Mouse (Mus musculus) CH12.LX (cell line): ENCODE results near the gene Fndc5. TPM values are rescaled to one million over a fixed set of nuclear protein-coding genes. Genes with fewer than 3 reads are reported as not detected.

Experiments used
- DNase-seq: peaks from one replicate; pipeline ENCODE4 v3.0.0-alpha.2; 2013; ENCODE audit errors: extremely low read depth
- H3K27ac ChIP-seq: 2 replicates; pipeline ENCODE4 v1.5.1; 2012; ENCODE audit warnings: low read depth, mild to moderate bottlenecking, control low read depth, moderate library complexity; ENCODE audit not compliant: insufficient read depth
- H3K27me3 ChIP-seq: replicated peaks from 2 replicates; pipeline ENCODE3; 2012; ENCODE audit warnings: inconsistent platforms
- H3K36me3 ChIP-seq, 2 experiments: replicated peaks in 1 of 2; 2 replicates each; pipeline versions ENCODE3 to v1.6.1; 2012; ENCODE audit warnings: inconsistent platforms in 1 of 2, low read length in 1 of 2, mild to moderate bottlenecking in 1 of 2, mixed read lengths in 1 of 2, moderate library complexity in 1 of 2; ENCODE audit not compliant: control insufficient read depth in 1 of 2, insufficient read depth in 1 of 2
- H3K4me1 ChIP-seq, 2 experiments: 2 replicates each; pipeline ENCODE4 v1.6.1; 2012; ENCODE audit warnings: inconsistent platforms in 1 of 2, moderate library complexity in 1 of 2; ENCODE audit not compliant: insufficient read depth in 2 of 2, control insufficient read depth in 1 of 2
- H3K4me2 ChIP-seq: 2 replicates; pipeline ENCODE4 v1.6.1; 2012; ENCODE audit warnings: low read depth, mild to moderate bottlenecking, control low read depth; ENCODE audit not compliant: poor library complexity, insufficient read depth, severe bottlenecking
- H3K4me3 ChIP-seq, 3 experiments: fragments of 150-350 bp in 1 of 3; sonication (generic) in 1 of 3; replicated peaks in 1 of 3; 2 replicates each; pipeline versions ENCODE3 to v1.5.1; 2011 to 2012; ENCODE audit warnings: low read depth in 2 of 3, low read length in 2 of 3, mild to moderate bottlenecking in 2 of 3, moderate library complexity in 2 of 3, control low read depth in 1 of 3, improper control_type of control experiment in 1 of 3, inconsistent platforms in 1 of 3, mixed read lengths in 1 of 3; ENCODE audit not compliant: poor library complexity in 1 of 3
- H3K79me2 ChIP-seq: replicated peaks from 2 replicates; pipeline ENCODE4 v1.6.1; 2012; ENCODE audit warnings: mild to moderate bottlenecking, moderate library complexity; ENCODE audit not compliant: control insufficient read depth, poor library complexity, insufficient read depth, severe bottlenecking; ENCODE audit errors: extremely low read depth
- H3K9ac ChIP-seq: 2 replicates; pipeline ENCODE4 v1.6.1; 2012; ENCODE audit warnings: low read depth, mild to moderate bottlenecking, control low read depth, moderate library complexity; ENCODE audit not compliant: insufficient read depth
- H3K9me3 ChIP-seq: replicated peaks from 2 replicates; pipeline ENCODE3; 2012; ENCODE audit warnings: low read length, inconsistent platforms, mixed read lengths
- CTCF ChIP-seq, 2 experiments: IDR thresholded peaks in 1 of 2; conservative IDR thresholded peaks in 1 of 2; 2 replicates each; pipeline ENCODE4 v1.5.1; 2011 to 2012; ENCODE audit warnings: low read depth in 2 of 2, low read length in 2 of 2, improper control_type of control experiment in 1 of 2, inconsistent platforms in 1 of 2, mild to moderate bottlenecking in 1 of 2, moderate library complexity in 1 of 2
- E2F4 ChIP-seq: IDR thresholded peaks from 2 replicates; pipeline ENCODE4 v1.6.1; 2011; ENCODE audit warnings: low read depth, low read length, improper control_type of control experiment; ENCODE audit not compliant: insufficient replicate concordance
- EP300 ChIP-seq: IDR thresholded peaks from 2 replicates; pipeline ENCODE4 v1.6.1; 2011; ENCODE audit warnings: low read length, improper control_type of control experiment
- ETS1 ChIP-seq: conservative IDR thresholded peaks from 2 replicates; pipeline ENCODE4 v1.6.1; 2012; ENCODE audit warnings: low read depth, mild to moderate bottlenecking, inconsistent platforms, low read length, improper control_type of control experiment, moderate library complexity
- MEF2A ChIP-seq: IDR thresholded peaks from 2 replicates; pipeline ENCODE4 v1.6.1; 2014; ENCODE audit warnings: low read depth, mild to moderate bottlenecking, inconsistent platforms, low read length, improper control_type of control experiment, borderline replicate concordance
- NRF1 ChIP-seq: IDR thresholded peaks from 2 replicates; pipeline ENCODE4 v1.6.1; 2014; ENCODE audit warnings: low read depth, mild to moderate bottlenecking, inconsistent platforms, low read length, improper control_type of control experiment, moderate library complexity
- RCOR1 ChIP-seq: conservative IDR thresholded peaks from 2 replicates; pipeline ENCODE4 v1.6.1; 2012; ENCODE audit warnings: low read depth, mild to moderate bottlenecking, inconsistent platforms, low read length, improper control_type of control experiment
- TCF12 ChIP-seq: IDR thresholded peaks from 2 replicates; pipeline ENCODE4 v1.6.1; 2014; ENCODE audit warnings: low read depth, mild to moderate bottlenecking, inconsistent platforms, low read length, improper control_type of control experiment
- UBTF ChIP-seq: IDR thresholded peaks from 2 replicates; pipeline ENCODE4 v1.6.1; 2012; ENCODE audit warnings: low read depth, mild to moderate bottlenecking, inconsistent platforms, low read length, improper control_type of control experiment, moderate library complexity
- USF2 ChIP-seq: conservative IDR thresholded peaks from 2 replicates; pipeline ENCODE4 v1.6.1; 2011; ENCODE audit warnings: low read depth, low read length, improper control_type of control experiment
- ZMIZ1 ChIP-seq: IDR thresholded peaks from 2 replicates; pipeline ENCODE4 v1.6.1; 2012; ENCODE audit warnings: low read depth, mild to moderate bottlenecking, inconsistent platforms, low read length, improper control_type of control experiment
- dilution Hi-C: fragments of 300-500 bp; cut with MboI; formaldehyde crosslinking; loops from 2 replicates; pipeline ENCODE4 v1.14.3; 2020; ENCODE audit warnings: low sequenced_read_pairs; ENCODE audit not compliant: extremely low pct_unique_long_range_greater_than_20kb, extremely low pct_ligation_motif_present
- in situ Hi-C: fragments of 300-500 bp; cut with MboI; formaldehyde crosslinking; loops from 3 replicates; pipeline ENCODE4 v1.14.3; 2019; ENCODE audit warnings: low sequenced_read_pairs, low pct_ligation_motif_present, low pct_unique_long_range_greater_than_20kb, mixed read lengths
- polyA plus RNA-seq: library from polyadenylated mRNA; unstranded; fragments of >175 nt; gene quantifications from 2 replicates; pipeline ENCODE4 v1.2.1, GENCODE M21; 2012; ENCODE audit warnings: low read depth; ENCODE audit not compliant: insufficient read length
- total RNA-seq, 2 experiments: library from RNA; depleted of rRNA; stranded (reverse); fragments of 300-350 nt in 1 of 2; fragments of >200 nt in 1 of 2; gene quantifications; 2 replicates each; pipeline ENCODE4 v1.2.3; 2012 to 2014

The Fndc5 gene
- total and polyA plus RNA-seq, 3 experiments, result 0.17 to 0.33 TPM; not detected in 1

GRCm38 (mm10) chr4:129095276-129095675 lies 41.5 kb upstream of the Fndc5 start:
- dilution Hi-C loops, result no loop called here
- no peak for DNase-seq

GRCm38 (mm10) chr4:129097006-129097405 lies 39.8 kb upstream of the Fndc5 start:
- dilution Hi-C loops, result no loop called here

More at GRCm38 (mm10) chr4:129095276-129095675, 41.5 kb upstream of the Fndc5 start:
- H3K4me2 ChIP-seq, result no peak overlapping the region
- TF ChIP-seq NRF1 (peak; percentile 40), ETS1 (no peak), USF2 (no peak), UBTF (no peak)
- H3K79me2 ChIP-seq, result no peaks in the 10 kb centered on the region
- peaks cover 6% of the 10 kb centered on the region for H3K9me3 ChIP-seq
- no peak overlapping the region for H3K27ac ChIP-seq
- in situ Hi-C loops, result no loop called here
- H3K27me3 ChIP-seq, result peaks cover 15% of the 10 kb centered on the region
- no peaks in the 10 kb centered on the region for H3K36me3 ChIP-seq
- H3K4me3 ChIP-seq, result no peak overlapping the region
- no peaks in the 10 kb centered on the region for H3K4me1 ChIP-seq
- H3K9ac ChIP-seq, result no peak overlapping the region

DNA sequence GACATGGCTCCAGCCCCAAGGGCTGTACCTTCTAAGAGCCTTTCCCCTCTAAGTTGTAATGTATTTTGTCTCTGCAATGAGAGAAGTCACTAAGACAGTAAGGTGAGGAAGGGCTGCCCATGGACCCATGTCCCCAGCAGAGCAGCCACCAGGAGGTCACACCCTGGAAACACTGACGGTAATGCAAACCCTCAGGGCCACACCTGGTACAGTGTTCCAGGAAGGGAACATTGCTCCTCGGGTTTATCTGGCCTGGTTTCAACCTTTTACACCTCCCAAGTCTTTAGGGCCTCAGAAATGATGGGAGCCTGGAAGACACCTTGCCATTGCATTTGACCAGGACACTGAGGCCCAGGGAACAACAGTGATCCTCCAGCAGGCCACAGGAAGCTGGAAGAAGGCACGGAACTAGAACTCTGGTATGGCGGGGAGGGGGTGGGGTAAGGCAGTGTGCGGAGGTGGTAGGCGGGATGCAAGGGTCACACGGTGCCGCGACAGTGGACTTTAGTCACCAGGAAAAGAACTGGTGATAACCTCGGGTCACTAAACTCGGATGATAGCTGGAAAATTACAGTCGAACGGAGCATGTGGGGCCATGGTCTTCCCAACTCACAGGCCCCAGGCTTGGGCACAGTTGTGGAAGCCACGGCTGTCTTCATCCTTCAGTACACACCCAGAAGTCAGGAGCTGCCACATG lies 34.5 kb upstream of the Fndc5 start:
- DNase-seq, result no peak
- Histone ChIP-seq H3K27me3 (peaks cover 30% of the 10 kb centered on the region), H3K36me3 (no peaks in the 10 kb centered on the region), H3K9ac (no peak overlapping the region), H3K4me2 (no peak overlapping the region), H3K4me1 (peaks cover 0 to 8% of the 10 kb centered on the region in 2 experiments; a peak in 2 of 4 replicates), H3K27ac (no peak overlapping the region), H3K79me2 (no peaks in the 10 kb centered on the region), H3K9me3 (peaks cover 4% of the 10 kb centered on the region), H3K4me3 (no peak overlapping the region)
- no peak for TF ChIP-seq ZMIZ1
- no peak for TF ChIP-seq RCOR1
- TF ChIP-seq UBTF, result no peak
- TF ChIP-seq TCF12, result no peak
- in situ Hi-C loops, result no loop called here
- dilution Hi-C loops, result no loop called here

More at GRCm38 (mm10) chr4:129097006-129097405, 39.8 kb upstream of the Fndc5 start:
- H3K4me1 ChIP-seq, result no peaks in the 10 kb centered on the region
- no peak for DNase-seq
- H3K36me3 ChIP-seq, result no peaks in the 10 kb centered on the region
- in situ Hi-C loops, result no loop called here
- no peaks in the 10 kb centered on the region for H3K79me2 ChIP-seq
- H3K4me2 ChIP-seq, result no peak overlapping the region
- H3K27ac ChIP-seq, result no peak overlapping the region
- no peak overlapping the region for H3K4me3 ChIP-seq
- peaks cover 15% of the 10 kb centered on the region for H3K27me3 ChIP-seq
- no peak for TF ChIP-seq UBTF
- no peak for TF ChIP-seq E2F4
- TF ChIP-seq MEF2A, result no peak
- TF ChIP-seq EP300, result no peak
- peak in 1 of 2 experiments; percentile 6; a peak in 1 of 4 replicates for TF ChIP-seq CTCF (conservative IDR thresholded peaks at IDR 0.05 in 1 of 2, IDR thresholded peaks at IDR 0.05 in 1 of 2; ENCODE audit: low read depth in 2 of 2, low read length in 2 of 2)
- no peak overlapping the region for H3K9ac ChIP-seq
- H3K9me3 ChIP-seq, result peaks cover 6% of the 10 kb centered on the region
